Mouse (Mus musculus) embryonic facial prominence, embryonic 14.5 days (tissue): ENCODE measurements at regions not wholly inside any gene's neighbourhood (a gene's known extent, or its start where the extent isn't known, plus 50 kb on each side); places are given as distances from the start of the nearest gene placed in this dataset.

Source experiments
- ATAC-seq: fragments of 200-750 bp; cut with Nextera tagmentation; 2 replicates; pipeline ENCODE4 v1.8.0; 2017; ENCODE audit warnings: low read depth, moderate number of reproducible peaks, moderate TSS enrichment
- DNase-seq: peaks from one replicate; pipeline ENCODE4 v3.0.0-alpha.2; 2015; ENCODE audit warnings: low spot score
- H3K27ac ChIP-seq: fragments of 300-500 bp; sonication (generic); replicated peaks from 2 replicates; pipeline ENCODE4 v1.5.1; 2014; ENCODE audit warnings: low read depth, mild to moderate bottlenecking, low read length, moderate library complexity
- H3K27me3 ChIP-seq: fragments of 300-500 bp; sonication (generic); replicated peaks from 2 replicates; pipeline ENCODE4 v1.6.1; 2014; ENCODE audit warnings: low read length; ENCODE audit not compliant: control insufficient read depth, insufficient read depth
- H3K36me3 ChIP-seq: fragments of 300-500 bp; sonication (generic); 2 replicates; pipeline ENCODE4 v1.6.1; 2014; ENCODE audit warnings: low read length, mixed read lengths; ENCODE audit not compliant: control insufficient read depth, insufficient read depth
- H3K4me1 ChIP-seq: fragments of 300-500 bp; sonication (generic); 2 replicates; pipeline ENCODE4 v1.6.1; 2014; ENCODE audit warnings: antibody characterized with exemption, low read length; ENCODE audit not compliant: control insufficient read depth, insufficient read depth
- H3K4me2 ChIP-seq: fragments of 300-500 bp; sonication (generic); 2 replicates; pipeline ENCODE4 v1.6.1; 2014; ENCODE audit warnings: low read depth, mild to moderate bottlenecking, low read length, moderate library complexity, mixed read lengths
- H3K4me3 ChIP-seq: fragments of 300-500 bp; sonication (generic); 2 replicates; pipeline ENCODE4 v1.5.1; 2014; ENCODE audit warnings: low read depth, mild to moderate bottlenecking, low read length
- H3K9ac ChIP-seq: fragments of 300-500 bp; sonication (generic); 2 replicates; pipeline ENCODE4 v1.6.1; 2014; ENCODE audit warnings: low read depth, mild to moderate bottlenecking, low read length, moderate library complexity, mixed read lengths
- H3K9me3 ChIP-seq: fragments of 300-500 bp; sonication (generic); 2 replicates; pipeline ENCODE4 v1.6.1; 2016; ENCODE audit warnings: low read length; ENCODE audit not compliant: control insufficient read depth
- WGBS: fragments of 180-500 bp; shearing (Covaris S2); extraction: QIAGEN DNeasy Blood & Tissue Kit; methylation state at CpG from one replicate; pipeline ENCODE4 v1.1.7; 2014; 5-methylcytosine and 5-hydroxymethylcytosine counted together

- H3K27me3 ChIP-seq, result no peaks in the 10 kb centered on the region
- peak; percentile 60 for ATAC-seq
- peak; percentile 88 for DNase-seq
- no peaks in the 10 kb centered on the region for H3K9me3 ChIP-seq
- no peaks in the 10 kb centered on the region for H3K36me3 ChIP-seq
- no peak overlapping the region for H3K4me2 ChIP-seq
- peak overlapping the region; percentile 72; the same call in 1 of the 2 replicates for H3K27ac ChIP-seq
- H3K9ac ChIP-seq, result 0 out of 2 replicates have a peak overlapping the region, but pooled peaks have one; percentile 14
- 34% methylated on average over 5 of the region's 5 CpGs for WGBS
- peaks cover 17% of the 10 kb centered on the region for H3K4me1 ChIP-seq
- no peak overlapping the region for H3K4me3 ChIP-seq
Observed at GRCm38 (mm10) chr15:27020471-27020870, 125.1 kb upstream of the Fbxl7 start.

DNA sequence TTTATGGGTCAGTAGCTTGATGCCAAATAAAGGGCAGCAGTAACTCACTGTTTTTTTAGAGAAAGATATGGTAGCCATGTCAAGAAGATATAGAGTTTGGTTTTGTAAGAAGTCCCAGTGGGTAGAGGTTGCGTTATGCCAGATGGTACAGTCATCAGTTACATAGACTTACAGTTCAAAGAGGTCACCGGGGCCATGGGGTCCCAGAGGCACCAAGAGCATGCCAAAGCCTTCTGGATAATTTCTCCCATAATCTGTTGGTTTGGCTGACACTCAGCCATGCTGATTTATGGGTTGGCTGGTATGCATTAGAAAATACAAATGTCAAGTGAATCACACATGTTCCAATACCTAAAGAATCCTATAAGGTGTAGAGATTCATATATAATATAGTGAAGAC lies 137.9 kb upstream of the Fbxl7 start:
- no peaks in the 10 kb centered on the region for H3K36me3 ChIP-seq
- H3K4me1 ChIP-seq, result no peaks in the 10 kb centered on the region
- WGBS, result 69% methylated on average over 2 of the region's 2 CpGs
- H3K4me3 ChIP-seq, result no peak overlapping the region
- ATAC-seq (no peak), DNase-seq (no peak)
- no peak overlapping the region for H3K4me2 ChIP-seq
- no peaks in the 10 kb centered on the region for H3K9me3 ChIP-seq
- H3K27me3 ChIP-seq, result no peaks in the 10 kb centered on the region
- H3K27ac ChIP-seq, result no peak overlapping the region
- no peak overlapping the region for H3K9ac ChIP-seq

DNA sequence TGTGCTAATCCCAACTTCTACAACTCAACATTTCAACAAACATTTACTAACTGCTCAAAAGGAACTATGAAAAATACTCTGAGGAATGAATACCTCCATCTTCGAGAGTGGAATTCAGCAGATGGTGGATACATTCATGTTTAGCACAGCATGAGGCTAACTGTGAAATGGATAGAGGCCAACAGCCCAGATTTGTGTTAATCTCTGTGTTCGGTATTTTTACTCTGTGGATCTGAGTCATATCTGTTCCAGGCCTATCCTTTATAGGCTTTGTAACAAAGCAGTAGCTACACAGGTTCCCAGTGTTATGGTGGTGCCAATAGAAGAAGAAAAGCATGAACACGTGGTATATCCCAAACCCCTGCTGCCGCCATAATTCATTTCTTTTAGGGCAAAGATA lies 148.4 kb upstream of the Fbxl7 start:
- ATAC-seq, result no peak
- Histone ChIP-seq H3K4me2 (no peak overlapping the region), H3K4me1 (no peaks in the 10 kb centered on the region), H3K36me3 (no peaks in the 10 kb centered on the region), H3K9ac (no peak overlapping the region), H3K27ac (no peak overlapping the region), H3K4me3 (no peak overlapping the region), H3K27me3 (no peaks in the 10 kb centered on the region), H3K9me3 (no peaks in the 10 kb centered on the region)
- DNase-seq, result no peak
- 80% methylated on average over 4 of the region's 4 CpGs for WGBS

- ATAC-seq, result no peak; the same call in 1 of the 2 replicates
- no peaks in the 10 kb centered on the region for H3K27me3 ChIP-seq
- H3K36me3 ChIP-seq, result no peaks in the 10 kb centered on the region
- H3K9me3 ChIP-seq, result no peaks in the 10 kb centered on the region
- WGBS, result 64% methylated on average over 2 of the region's 2 CpGs
- H3K27ac ChIP-seq, result no peak overlapping the region
- no peak overlapping the region for H3K4me2 ChIP-seq
- H3K4me3 ChIP-seq, result no peak overlapping the region
- H3K4me1 ChIP-seq, result no peaks in the 10 kb centered on the region
- no peak overlapping the region for H3K9ac ChIP-seq
- no peak for DNase-seq
Observed at GRCm38 (mm10) chr15:27050673-27051072, 155.3 kb upstream of the Fbxl7 start.

GRCm38 (mm10) chr15:27063456-27063855 lies 168.1 kb upstream of the Fbxl7 start:
- Histone ChIP-seq H3K9ac (no peak overlapping the region), H3K4me2 (no peak overlapping the region), H3K36me3 (no peaks in the 10 kb centered on the region), H3K4me1 (no peaks in the 10 kb centered on the region), H3K27me3 (no peaks in the 10 kb centered on the region), H3K4me3 (no peak overlapping the region), H3K27ac (no peak overlapping the region), H3K9me3 (no peaks in the 10 kb centered on the region)
- DNase-seq (no peak), ATAC-seq (no peak)

- ATAC-seq (no peak), DNase-seq (no peak)
- H3K4me1 ChIP-seq, result no peaks in the 10 kb centered on the region
- H3K27ac ChIP-seq, result no peak overlapping the region
- no peaks in the 10 kb centered on the region for H3K27me3 ChIP-seq
- no peak overlapping the region for H3K4me3 ChIP-seq
- H3K4me2 ChIP-seq, result no peak overlapping the region
- H3K9me3 ChIP-seq, result no peaks in the 10 kb centered on the region
- H3K9ac ChIP-seq, result no peak overlapping the region
- H3K36me3 ChIP-seq, result no peaks in the 10 kb centered on the region
- 75% methylated on average over 4 of the region's 4 CpGs for WGBS
Observed at GRCm38 (mm10) chr15:27063971-27064370, 168.6 kb upstream of the Fbxl7 start.

- Histone ChIP-seq H3K27ac (no peak overlapping the region), H3K27me3 (no peaks in the 10 kb centered on the region), H3K4me1 (no peaks in the 10 kb centered on the region; the same call in 1 of the 2 replicates), H3K4me3 (no peak overlapping the region), H3K9me3 (no peaks in the 10 kb centered on the region), H3K9ac (no peak overlapping the region), H3K4me2 (no peak overlapping the region), H3K36me3 (no peaks in the 10 kb centered on the region)
- ATAC-seq, result no peak
- DNase-seq, result no peak
- 54% methylated on average over 1 of the region's 1 CpGs for WGBS
Observed at GRCm38 (mm10) chr15:27067691-27068090, 172.3 kb upstream of the Fbxl7 start.

GRCm38 (mm10) chr15:27077926-27078325 lies 182.5 kb upstream of the Fbxl7 start:
- H3K9me3 ChIP-seq, result no peaks in the 10 kb centered on the region
- DNase-seq, result no peak
- H3K27ac ChIP-seq, result no peak overlapping the region
- H3K9ac ChIP-seq, result no peak overlapping the region
- ATAC-seq, result no peak
- H3K4me2 ChIP-seq, result no peak overlapping the region
- no peak overlapping the region for H3K4me3 ChIP-seq
- WGBS, result 84% methylated on average over 4 of the region's 4 CpGs
- H3K27me3 ChIP-seq, result no peaks in the 10 kb centered on the region
- H3K36me3 ChIP-seq, result no peaks in the 10 kb centered on the region
- H3K4me1 ChIP-seq, result peaks cover 9% of the 10 kb centered on the region; the same call in 1 of the 2 replicates

DNA sequence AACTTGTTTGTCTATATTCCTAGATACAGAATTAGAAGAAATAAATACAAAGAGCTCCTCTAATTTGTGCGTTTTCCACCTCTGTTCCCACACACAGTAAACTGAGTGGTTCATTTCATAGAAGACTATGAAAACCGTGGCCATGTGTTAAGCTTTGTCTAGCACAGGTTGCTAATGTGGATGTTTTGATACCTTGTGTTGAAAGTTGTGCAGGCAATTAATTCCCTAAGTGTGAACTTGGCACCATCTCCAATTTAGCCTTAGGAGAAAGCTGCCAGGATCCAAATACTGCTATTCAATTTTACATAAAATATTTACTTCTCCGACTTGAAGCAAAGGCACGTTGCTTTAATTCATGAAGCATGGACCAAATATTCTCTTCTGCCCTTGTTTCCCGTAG lies 187.4 kb upstream of the Fbxl7 start:
- no peak for DNase-seq
- WGBS, result 69% methylated on average over 5 of the region's 5 CpGs
- H3K36me3 ChIP-seq, result no peaks in the 10 kb centered on the region
- H3K9me3 ChIP-seq, result no peaks in the 10 kb centered on the region
- H3K27me3 ChIP-seq, result no peaks in the 10 kb centered on the region
- H3K4me1 ChIP-seq, result no peaks in the 10 kb centered on the region
- ATAC-seq, result no peak
- H3K4me2 ChIP-seq, result no peak overlapping the region
- H3K4me3 ChIP-seq, result no peak overlapping the region
- H3K9ac ChIP-seq, result no peak overlapping the region
- H3K27ac ChIP-seq, result no peak overlapping the region
